Mouse (Mus musculus): Measurements from ENCODE around the gene Rexo2.

Gene Rexo2

Small RNA genes lying within 50 kb of the gene (microRNA-seq; reads per million reads assigned to microRNA genes)
- gene Gm23653 = 0 reads per million in 2 experiments

Measured in adrenal gland (tissue).